Comparison of ENCODE assay signal across 25 mouse cellular contexts in the genomic region with DNA sequence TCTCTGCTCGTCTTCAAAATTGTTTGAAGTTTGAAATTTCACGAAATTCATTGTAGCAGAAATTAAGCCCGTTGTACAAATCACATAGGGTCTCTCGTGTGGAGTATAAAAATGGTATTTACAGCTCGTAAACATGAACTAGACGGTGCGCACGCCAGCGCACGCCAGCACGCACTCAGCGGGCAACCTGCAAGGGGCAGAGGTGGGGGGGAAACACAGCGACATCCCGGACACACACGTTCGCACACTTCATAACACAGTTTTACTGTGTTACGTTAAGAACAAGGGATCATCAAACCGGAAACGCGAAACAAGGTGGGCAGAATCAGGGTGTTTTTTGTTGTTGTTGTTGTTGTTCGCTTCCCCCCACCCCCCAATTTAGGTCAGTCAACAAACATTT. TPM values are rescaled to one million over a fixed set of nuclear protein-coding genes. Genes with fewer than 3 reads are reported as not detected.
DNase-seq lines count a peak whose midpoint lies in the region; ATAC-seq lines count a peak whose summit lies in the region.
"Had no signal": no experiment of that assay in that cellular context is flagged by ENCODE, and none has a peak within 500 bp of the region (broad histone marks: within the 10 kb centered on the region; RNA-seq: fewer than 3 reads in every experiment).

No protein-coding gene starts in this region.

- DNase-seq in midbrain, embryonic 11.5 days (ENCODE audit: low spot score, missing footprints), result peak; percentile 74
- no peak for DNase-seq in midbrain, embryonic 14.5 days
- peak; percentile 11 for DNase-seq in right cerebral cortex, postnatal 14 days
- DNase-seq in right cerebral cortex, postnatal 36 days (ENCODE audit: low spot score in 2 of 2), result no peak
- peak; percentile 26 for DNase-seq in limb, embryonic 10.5 days (ENCODE audit: low spot score)
- DNase-seq in limb, embryonic 11.5 days (ENCODE audit: low spot score), result peak; percentile 20
- DNase-seq: adrenal gland, adult 8-10 months; adrenal gland, postnatal 25 days; cerebellum, adult 11-12 months; cerebellum, adult 8-10 months; cerebellum, postnatal 36 days; embryo, embryonic 11 days; gastrocnemius, postnatal 25 days; heart, adult 2 months had no signal

- no peak overlapping the region for H3K4me2 ChIP-seq in midbrain, embryonic 11.5 days
- H3K4me2 ChIP-seq in midbrain, embryonic 14.5 days (ENCODE audit: low read length), result no peak overlapping the region
- no peak overlapping the region for H3K4me2 ChIP-seq in limb, embryonic 11.5 days (ENCODE audit: low read depth, severe bottlenecking)
- H3K4me2 ChIP-seq: embryonic facial prominence, embryonic 13.5 days; forebrain, embryonic 12.5 days; forebrain, embryonic 15.5 days; hindbrain, embryonic 12.5 days; hindbrain, embryonic 15.5 days had no signal

- no peak overlapping the region for H3K9ac ChIP-seq in midbrain, embryonic 11.5 days (ENCODE audit: low read length)
- H3K9ac ChIP-seq in midbrain, embryonic 14.5 days (replicated peaks; ENCODE audit: low read length), result no peak overlapping the region
- no peak overlapping the region for H3K9ac ChIP-seq in limb, embryonic 11.5 days (ENCODE audit: low read length)
- H3K9ac ChIP-seq: embryonic facial prominence, embryonic 13.5 days; forebrain, embryonic 12.5 days; forebrain, embryonic 15.5 days; hindbrain, embryonic 12.5 days; hindbrain, embryonic 15.5 days had no signal

- H3K4me3 ChIP-seq in midbrain, embryonic 11.5 days (ENCODE audit: low read depth, low read length), result no peak overlapping the region
- H3K4me3 ChIP-seq in midbrain, embryonic 14.5 days (replicated peaks; ENCODE audit: low read depth, low read length), result no peak overlapping the region
- H3K4me3 ChIP-seq in limb, embryonic 10.5 days, result no peak overlapping the region
- no peak overlapping the region for H3K4me3 ChIP-seq in limb, embryonic 11.5 days (ENCODE audit: low read depth, low read length)
- H3K4me3 ChIP-seq: embryonic facial prominence, embryonic 10.5 days; embryonic facial prominence, embryonic 13.5 days; erythroblast, embryonic 14.5 days; forebrain, embryonic 12.5 days; forebrain, embryonic 15.5 days; heart, adult 2 months; heart, embryonic 10.5 days; hindbrain, embryonic 12.5 days; hindbrain, embryonic 15.5 days had no signal

- no peaks in the 10 kb centered on the region for H3K36me3 ChIP-seq in midbrain, embryonic 11.5 days (ENCODE audit: control insufficient read depth, insufficient read depth, low read length)
- peaks cover 26% of the 10 kb centered on the region for H3K36me3 ChIP-seq in midbrain, embryonic 14.5 days (ENCODE audit: control insufficient read depth, insufficient read depth, low read length)
- H3K36me3 ChIP-seq in limb, embryonic 10.5 days, result no peaks in the 10 kb centered on the region
- no peaks in the 10 kb centered on the region for H3K36me3 ChIP-seq in limb, embryonic 11.5 days (ENCODE audit: control insufficient read depth, insufficient read depth, low read length)
- H3K36me3 ChIP-seq: embryonic facial prominence, embryonic 10.5 days; embryonic facial prominence, embryonic 13.5 days; forebrain, embryonic 12.5 days; forebrain, embryonic 15.5 days; heart, embryonic 10.5 days; heart, embryonic 13.5 days; hindbrain, embryonic 15.5 days had no signal

- WGBS in midbrain, embryonic 11.5 days, result 74% methylated on average over 21 of the region's 21 CpGs
- WGBS in midbrain, embryonic 14.5 days, result 73% methylated on average over 21 of the region's 21 CpGs
- WGBS in limb, embryonic 10.5 days, result 75% methylated on average over 21 of the region's 21 CpGs
- 66% methylated on average over 21 of the region's 21 CpGs for WGBS in limb, embryonic 11.5 days

- peaks cover 56% of the 10 kb centered on the region for H3K27me3 ChIP-seq in midbrain, embryonic 11.5 days (ENCODE audit: control insufficient read depth, insufficient read depth, low read length)
- peaks cover 41% of the 10 kb centered on the region for H3K27me3 ChIP-seq in midbrain, embryonic 14.5 days (ENCODE audit: control insufficient read depth, insufficient read depth, low read length)
- H3K27me3 ChIP-seq in limb, embryonic 10.5 days (ENCODE audit: low read depth, poor library complexity, severe bottlenecking), result peaks cover 100% of the 10 kb centered on the region
- H3K27me3 ChIP-seq in limb, embryonic 11.5 days (ENCODE audit: control insufficient read depth, insufficient read depth, low read length), result peaks cover 87% of the 10 kb centered on the region

- no peak for ATAC-seq in midbrain, embryonic 11.5 days (ENCODE audit: low FRiP score)
- ATAC-seq in midbrain, embryonic 14.5 days (ENCODE audit: low FRiP score, low TSS enrichment), result no peak
- no peak for ATAC-seq in limb, embryonic 11.5 days (ENCODE audit: insufficient number of reproducible peaks, low FRiP score, low TSS enrichment, low read depth)
- ATAC-seq: activated CD4-positive, CD25-positive, alpha-beta regulatory T cell, adult 4 months; CD4-positive, CD25-positive, alpha-beta regulatory T cell, adult 4 months; forebrain, embryonic 15.5 days had no signal

- no peaks in the 10 kb centered on the region for H3K9me3 ChIP-seq in midbrain, embryonic 11.5 days (ENCODE audit: control insufficient read depth, low read length)
- no peaks in the 10 kb centered on the region for H3K9me3 ChIP-seq in midbrain, embryonic 14.5 days (ENCODE audit: control insufficient read depth, low read length)
- H3K9me3 ChIP-seq in limb, embryonic 10.5 days (replicated peaks), result no peaks in the 10 kb centered on the region
- H3K9me3 ChIP-seq in limb, embryonic 11.5 days (ENCODE audit: control insufficient read depth, low read length), result no peaks in the 10 kb centered on the region
- H3K9me3 ChIP-seq: embryonic facial prominence, embryonic 10.5 days; embryonic facial prominence, embryonic 13.5 days; forebrain, embryonic 12.5 days; forebrain, embryonic 15.5 days; heart, embryonic 10.5 days; heart, embryonic 13.5 days; hindbrain, embryonic 12.5 days; hindbrain, embryonic 15.5 days had no signal

- no peak overlapping the region for H3K27ac ChIP-seq in midbrain, embryonic 11.5 days (ENCODE audit: low read depth, low read length)
- H3K27ac ChIP-seq in midbrain, embryonic 14.5 days (replicated peaks; ENCODE audit: low read depth, low read length), result no peak overlapping the region
- no peak overlapping the region for H3K27ac ChIP-seq in limb, embryonic 10.5 days
- H3K27ac ChIP-seq in limb, embryonic 11.5 days (replicated peaks; ENCODE audit: low read depth, low read length), result no peak overlapping the region
- H3K27ac ChIP-seq: embryonic facial prominence, embryonic 10.5 days; embryonic facial prominence, embryonic 13.5 days; forebrain, embryonic 12.5 days; forebrain, embryonic 15.5 days; heart, adult 2 months; heart, embryonic 10.5 days; heart, embryonic 13.5 days; hindbrain, embryonic 12.5 days; hindbrain, embryonic 15.5 days had no signal

- peaks cover 4% of the 10 kb centered on the region for H3K4me1 ChIP-seq in midbrain, embryonic 11.5 days (ENCODE audit: control insufficient read depth, insufficient read depth, low read length)
- H3K4me1 ChIP-seq in midbrain, embryonic 14.5 days (ENCODE audit: control insufficient read depth, insufficient read depth, low read length), result peaks cover 1% of the 10 kb centered on the region; the same call in 1 of the 2 replicates
- H3K4me1 ChIP-seq in limb, embryonic 10.5 days, result peaks cover 23% of the 10 kb centered on the region
- H3K4me1 ChIP-seq in limb, embryonic 11.5 days (ENCODE audit: control insufficient read depth, insufficient read depth, low read length), result no peaks in the 10 kb centered on the region
- H3K4me1 ChIP-seq: hindbrain, embryonic 12.5 days had no signal

RNA-seq across cellular contexts. Expression of a gene that starts 4.0 kb away (rescaled TPM):
- polyA plus RNA-seq in midbrain, embryonic 11.5 days (2014; fragmentation: Nextera tagmentation; extraction: Ambion mirVana), result 6.6 and 6.9 TPM in 2 replicates
- 11.2 and 13.7 TPM in 2 replicates for polyA plus RNA-seq in midbrain, embryonic 14.5 days (2014; fragmentation: Nextera tagmentation; extraction: Ambion mirVana)
- 9.3 and 19.8 TPM in 2 replicates for polyA plus RNA-seq in limb, embryonic 10.5 days (2016; fragmentation: Nextera tagmentation; extraction: Ambion mirVana)
- polyA plus RNA-seq in limb, embryonic 11.5 days (2014; fragmentation: Nextera tagmentation; extraction: Ambion mirVana), result 16.7 and 18.7 TPM in 2 replicates

RNA-seq across cellular contexts. Expression of a gene that starts 23.1 kb away (rescaled TPM):
- polyA plus RNA-seq in midbrain, embryonic 11.5 days (2014; fragmentation: Nextera tagmentation; extraction: Ambion mirVana), result 10.0 and 13.1 TPM in 2 replicates
- polyA plus RNA-seq in midbrain, embryonic 14.5 days (2014; fragmentation: Nextera tagmentation; extraction: Ambion mirVana), result 61.3 and 117 TPM in 2 replicates
- 0.24 and 0.48 TPM in 2 replicates for polyA plus RNA-seq in limb, embryonic 10.5 days (2016; fragmentation: Nextera tagmentation; extraction: Ambion mirVana)
- polyA plus RNA-seq in limb, embryonic 11.5 days (2014; fragmentation: Nextera tagmentation; extraction: Ambion mirVana), result 0.33 and 0.77 TPM in 2 replicates
- polyA plus RNA-seq: erythroblast, embryonic 14.5 days had no signal

RNA-seq across cellular contexts. Expression of a gene that starts 36.8 kb away (rescaled TPM):
- 40.4 and 44.5 TPM in 2 replicates for polyA plus RNA-seq in midbrain, embryonic 11.5 days (2014; fragmentation: Nextera tagmentation; extraction: Ambion mirVana)
- 51.6 and 51.8 TPM in 2 replicates for polyA plus RNA-seq in midbrain, embryonic 14.5 days (2014; fragmentation: Nextera tagmentation; extraction: Ambion mirVana)
- polyA plus RNA-seq in limb, embryonic 10.5 days (2016; fragmentation: Nextera tagmentation; extraction: Ambion mirVana), result 100 and 102 TPM in 2 replicates
- polyA plus RNA-seq in limb, embryonic 11.5 days (2014; fragmentation: Nextera tagmentation; extraction: Ambion mirVana), result 60.3 and 66.8 TPM in 2 replicates

RNA-seq across cellular contexts. Expression of a gene that starts 40.5 kb away (rescaled TPM):
- polyA plus RNA-seq in midbrain, embryonic 11.5 days (2014; fragmentation: Nextera tagmentation; extraction: Ambion mirVana), result 0.37 and 0.43 TPM in 2 replicates
- polyA plus RNA-seq in midbrain, embryonic 14.5 days (2014; fragmentation: Nextera tagmentation; extraction: Ambion mirVana), result 0.34 and 0.47 TPM in 2 replicates
- 0.34 and 0.39 TPM in 2 replicates for polyA plus RNA-seq in limb, embryonic 10.5 days (2016; fragmentation: Nextera tagmentation; extraction: Ambion mirVana)
- polyA plus RNA-seq in limb, embryonic 11.5 days (2014; fragmentation: Nextera tagmentation; extraction: Ambion mirVana), result 0.10 and 0.43 TPM in 2 replicates

Comparison
In these comparisons a context has a peak if more than half of its experiments do, and no peak if none do; other contexts are left out.
1. DNase-seq: peak in midbrain, embryonic 11.5 days (single experiment), right cerebral cortex, postnatal 14 days (single experiment), limb, embryonic 10.5 days (single experiment) and limb, embryonic 11.5 days (single experiment); none in midbrain, embryonic 14.5 days (single experiment) and right cerebral cortex, postnatal 36 days (0 of 2).